In genomic region chr6:17306602-17307325, GRCm38 (mm10) we compare ENCODE assay signal across 8 mouse cellular contexts. TPM values are rescaled to one million over a fixed set of nuclear protein-coding genes. Genes with fewer than 3 reads are reported as not detected.
DNase-seq lines count a peak whose midpoint lies in the region; ATAC-seq and TF ChIP-seq lines count a peak whose summit lies in the region.

No protein-coding gene starts in this region.

- H3K4me1 ChIP-seq in cortical plate, adult 2 months (ENCODE audit: control insufficient read depth, insufficient read depth, low read length): no peaks in the 10 kb centered on the region
- peaks cover 18% of the 10 kb centered on the region for H3K4me1 ChIP-seq in heart, embryonic 10.5 days
- H3K4me1 ChIP-seq in stomach, embryonic 16.5 days (ENCODE audit: control insufficient read depth, insufficient read depth, low read length): peaks cover 16% of the 10 kb centered on the region; the same call in 1 of the 2 replicates

- no peak for TF ChIP-seq POLR2A in cortical plate, adult 2 months (IDR thresholded peaks at IDR 0.05; ENCODE audit: extremely low read depth, insufficient read depth, low read length)

- DNase-seq in cerebellum, postnatal 10 days: peak; percentile 16 to 22
- no peak for DNase-seq in heart, embryonic 10.5 days (ENCODE audit: low spot score)
- DNase-seq in kidney, adult 9 months: peak; percentile 19
- DNase-seq in lung, postnatal 25 days (ENCODE audit: low spot score): peak; percentile 49
- DNase-seq in layer of hippocampus, adult 11-12 months (ENCODE audit: low spot score): no peak

- H3K27ac ChIP-seq in cortical plate, adult 2 months (ENCODE audit: insufficient read depth, low read length): no peak overlapping the region
- H3K27ac ChIP-seq in heart, embryonic 10.5 days: peak overlapping the region; percentile 81
- H3K27ac ChIP-seq in stomach, embryonic 16.5 days (ENCODE audit: low read length): peak overlapping the region; percentile 97

- H3K4me3 ChIP-seq in cortical plate, adult 2 months (ENCODE audit: insufficient read depth, low read length): peak overlapping the region; percentile 42
- peak overlapping the region; percentile 63 for H3K4me3 ChIP-seq in heart, embryonic 10.5 days
- peak overlapping the region; percentile 76 for H3K4me3 ChIP-seq in stomach, embryonic 16.5 days (replicated peaks; ENCODE audit: low read length)

- peaks cover 31% of the 10 kb centered on the region; the same call in 1 of the 2 replicates for H3K27me3 ChIP-seq in heart, embryonic 10.5 days (ENCODE audit: insufficient read depth, poor library complexity, severe bottlenecking)
- no peaks in the 10 kb centered on the region for H3K27me3 ChIP-seq in stomach, embryonic 16.5 days (ENCODE audit: control insufficient read depth, insufficient read depth, low read length)

- no peaks in the 10 kb centered on the region for H3K36me3 ChIP-seq in heart, embryonic 10.5 days
- H3K36me3 ChIP-seq in stomach, embryonic 16.5 days (ENCODE audit: control insufficient read depth, insufficient read depth, low read length): no peaks in the 10 kb centered on the region

- no peak for TF ChIP-seq CTCF in cortical plate, adult 2 months (IDR thresholded peaks at IDR 0.05; ENCODE audit: extremely low read depth, insufficient read depth, low read length)

- under 1% methylated on average over 18 of the region's 19 CpGs for WGBS in heart, embryonic 10.5 days
- under 1% methylated on average over 19 of the region's 19 CpGs for WGBS in stomach, embryonic 16.5 days

- H3K9me3 ChIP-seq in heart, embryonic 10.5 days: no peaks in the 10 kb centered on the region
- no peaks in the 10 kb centered on the region for H3K9me3 ChIP-seq in stomach, embryonic 16.5 days (replicated peaks; ENCODE audit: control insufficient read depth, low read length)

- H3K4me2 ChIP-seq in stomach, embryonic 16.5 days (ENCODE audit: low read depth, low read length): peak overlapping the region; percentile 93

- peak overlapping the region; percentile 84 for H3K9ac ChIP-seq in stomach, embryonic 16.5 days (ENCODE audit: low read length)

- ATAC-seq in cerebellum, adult (ENCODE audit: insufficient number of reproducible peaks, low FRiP score, low TSS enrichment): no peak
- peak; percentile 12 for ATAC-seq in stomach, embryonic 16.5 days (ENCODE audit: insufficient read depth, low FRiP score)

RNA-seq across cellular contexts. Expression of gene Cav1, which starts 0.6 kb away (rescaled TPM):
- polyA plus RNA-seq in cortical plate, adult 2 months (2012; rRNA removed): 22.5 and 25.1 TPM in 2 replicates
- 28.2 and 36.1 TPM in 2 replicates for polyA plus RNA-seq in heart, embryonic 10.5 days (2016; fragmentation: Nextera tagmentation; extraction: Ambion mirVana)
- 433 and 475 TPM in 2 replicates for polyA plus RNA-seq in stomach, embryonic 16.5 days (2015; fragmentation: Nextera tagmentation; extraction: Ambion mirVana)

RNA-seq across cellular contexts. Expression of gene Cav2, which starts 25.8 kb away (rescaled TPM):
- 31.8 and 32.4 TPM in 2 replicates for polyA plus RNA-seq in cortical plate, adult 2 months (2012; rRNA removed)
- polyA plus RNA-seq in heart, embryonic 10.5 days (2016; fragmentation: Nextera tagmentation; extraction: Ambion mirVana): 7.4 and 10.0 TPM in 2 replicates
- 70.4 and 71.9 TPM in 2 replicates for polyA plus RNA-seq in stomach, embryonic 16.5 days (2015; fragmentation: Nextera tagmentation; extraction: Ambion mirVana)

Comparison
In these comparisons a context has a peak if more than half of its experiments do, and no peak if none do; other contexts are left out.
1. DNase-seq: peak in cerebellum, postnatal 10 days (2 of 2), kidney, adult 9 months (single experiment) and lung, postnatal 25 days (single experiment); none in heart, embryonic 10.5 days (single experiment) and layer of hippocampus, adult 11-12 months (single experiment).
2. RNA of gene Cav1, which starts 0.6 kb away (polyA plus RNA-seq): 433 to 475 TPM in stomach, embryonic 16.5 days; 28.2 to 36.1 TPM in heart, embryonic 10.5 days and 22.5 to 25.1 TPM in cortical plate, adult 2 months; every median in the first group is over 10 times any median in the second.
3. Peak in every context shown above with its lines, with median percentiles within 50 percentile points of each other: H3K4me3 ChIP-seq.